Mouse (Mus musculus): ENCODE measurements at regions not wholly inside any gene's neighbourhood (a gene's known extent, or its start where the extent isn't known, plus 50 kb on each side); places are given as distances from the start of the nearest gene placed in this dataset.

GRCm38 (mm10) chr13:35453222-35453914 is 206.3 kb upstream of the Cdyl start:
- peak; percentile 45; the same call in 1 of the 2 replicates for ATAC-seq (ENCODE audit: poor library complexity, severe bottlenecking)

GRCm38 (mm10) chr13:35460051-35460450 is 199.6 kb upstream of the Cdyl start:
- no peak for ATAC-seq (ENCODE audit: poor library complexity, severe bottlenecking)

- peak; percentile 76 for ATAC-seq (ENCODE audit: poor library complexity, severe bottlenecking)
These were observed 196.4 kb upstream of the Cdyl start for GRCm38 (mm10) chr13:35463231-35463630.

- no peak for ATAC-seq (ENCODE audit: poor library complexity, severe bottlenecking)
These were observed 195.8 kb upstream of the Cdyl start for GRCm38 (mm10) chr13:35463850-35464249.

- no peak for ATAC-seq (ENCODE audit: poor library complexity, severe bottlenecking)
These were observed 190.1 kb upstream of the Cdyl start for GRCm38 (mm10) chr13:35469361-35470198.

- peak; percentile 72 for ATAC-seq (ENCODE audit: poor library complexity, severe bottlenecking)
These were observed 181.4 kb upstream of the Cdyl start for GRCm38 (mm10) chr13:35478226-35478625.

GRCm38 (mm10) chr13:35482340-35482739 is 177.3 kb upstream of the Cdyl start:
- ATAC-seq (ENCODE audit: poor library complexity, severe bottlenecking) = peak; percentile 34; the same call in 1 of the 2 replicates

GRCm38 (mm10) chr13:35486125-35486524 is 173.5 kb upstream of the Cdyl start:
- ATAC-seq (ENCODE audit: poor library complexity, severe bottlenecking) = no peak

GRCm38 (mm10) chr13:35499776-35500175 is 159.9 kb upstream of the Cdyl start:
- no peak for ATAC-seq (ENCODE audit: poor library complexity, severe bottlenecking)

- no peak for ATAC-seq (ENCODE audit: poor library complexity, severe bottlenecking)
These were observed 158.7 kb upstream of the Cdyl start for GRCm38 (mm10) chr13:35500891-35501290.

- no peak for ATAC-seq (ENCODE audit: poor library complexity, severe bottlenecking)
These were observed 158.1 kb upstream of the Cdyl start for GRCm38 (mm10) chr13:35501351-35502146.

GRCm38 (mm10) chr13:35502147-35502522 is 157.5 kb upstream of the Cdyl start:
- no peak for ATAC-seq (ENCODE audit: poor library complexity, severe bottlenecking)

GRCm38 (mm10) chr13:35503362-35503821 is 156.2 kb upstream of the Cdyl start:
- ATAC-seq (ENCODE audit: poor library complexity, severe bottlenecking) = no peak

GRCm38 (mm10) chr13:35507195-35507594 is 152.4 kb upstream of the Cdyl start:
- no peak for ATAC-seq (ENCODE audit: poor library complexity, severe bottlenecking)

GRCm38 (mm10) chr13:35512029-35512507 is 147.6 kb upstream of the Cdyl start:
- ATAC-seq (ENCODE audit: poor library complexity, severe bottlenecking) = peak; percentile 58

GRCm38 (mm10) chr13:35513120-35513519 is 146.5 kb upstream of the Cdyl start:
- ATAC-seq (ENCODE audit: poor library complexity, severe bottlenecking) = peak; percentile 17; the same call in 1 of the 2 replicates

- ATAC-seq (ENCODE audit: poor library complexity, severe bottlenecking) = no peak
These were observed 144.3 kb upstream of the Cdyl start for GRCm38 (mm10) chr13:35515291-35515690.

GRCm38 (mm10) chr13:35517692-35518091 is 141.9 kb upstream of the Cdyl start:
- ATAC-seq (ENCODE audit: poor library complexity, severe bottlenecking) = no peak

GRCm38 (mm10) chr13:35522272-35522671 is 137.4 kb upstream of the Cdyl start:
- ATAC-seq (ENCODE audit: poor library complexity, severe bottlenecking) = no peak

- ATAC-seq (ENCODE audit: poor library complexity, severe bottlenecking) = peak; percentile 95
These were observed 130.1 kb upstream of the Cdyl start for GRCm38 (mm10) chr13:35529577-35529976.

- ATAC-seq (ENCODE audit: poor library complexity, severe bottlenecking) = no peak
These were observed 122.5 kb upstream of the Cdyl start for GRCm38 (mm10) chr13:35537106-35537505.

Measured in megakaryocyte, adult 5-6 weeks (primary cell).